Mouse (Mus musculus) embryonic facial prominence, embryonic 11.5 days (tissue): ENCODE measurements around the gene Thoc7. TPM values are rescaled to one million over a fixed set of nuclear protein-coding genes. Genes with fewer than 3 reads are reported as not detected.

ENCODE experiments used
- ATAC-seq: fragments of 200-750 bp; cut with Nextera tagmentation; replicated peaks from 2 replicates; pipeline ENCODE4 v1.8.0; 2017; ENCODE audit warnings: low read depth; ENCODE audit not compliant: insufficient number of reproducible peaks, low FRiP score, low TSS enrichment
- DNase-seq: peaks from one replicate; pipeline ENCODE4 v3.0.0-alpha.2; 2015; ENCODE audit warnings: low spot score
- H3K27ac ChIP-seq: fragments of 300-500 bp; sonication (generic); replicated peaks from 2 replicates; pipeline ENCODE4 v1.5.1; 2014; ENCODE audit warnings: mild to moderate bottlenecking, low read depth, low read length, control low read depth
- H3K27me3 ChIP-seq: fragments of 300-500 bp; sonication (generic); 2 replicates; pipeline ENCODE4 v1.6.1; 2014; ENCODE audit warnings: mild to moderate bottlenecking, low read length, moderate library complexity, mixed read lengths; ENCODE audit not compliant: control insufficient read depth, insufficient read depth
- H3K36me3 ChIP-seq: fragments of 300-500 bp; sonication (generic); replicated peaks from 2 replicates; pipeline ENCODE4 v1.6.1; 2014; ENCODE audit warnings: low read depth, mild to moderate bottlenecking, low read length, moderate library complexity, mixed read lengths; ENCODE audit not compliant: control insufficient read depth, insufficient read depth
- H3K4me1 ChIP-seq: fragments of 300-500 bp; sonication (generic); 2 replicates; pipeline ENCODE4 v1.6.1; 2014; ENCODE audit warnings: low read length, mixed read lengths; ENCODE audit not compliant: control insufficient read depth, insufficient read depth
- H3K4me2 ChIP-seq: fragments of 300-500 bp; sonication (generic); 2 replicates; pipeline ENCODE4 v1.6.1; 2014; ENCODE audit warnings: low read depth, mild to moderate bottlenecking, control low read depth, low read length, moderate library complexity
- H3K4me3 ChIP-seq: fragments of 300-500 bp; sonication (generic); 2 replicates; pipeline ENCODE4 v1.5.1; 2014; ENCODE audit warnings: low read depth, low read length, control low read depth
- H3K9ac ChIP-seq: fragments of 300-500 bp; sonication (generic); replicated peaks from 2 replicates; pipeline ENCODE4 v1.6.1; 2014; ENCODE audit warnings: mild to moderate bottlenecking, control low read depth, low read length
- H3K9me3 ChIP-seq: fragments of 300-500 bp; sonication (generic); replicated peaks from 2 replicates; pipeline ENCODE4 v1.6.1; 2016; ENCODE audit warnings: mild to moderate bottlenecking, low read length, inconsistent platforms, mixed read lengths; ENCODE audit not compliant: control insufficient read depth
- WGBS: fragments of 180-500 bp; shearing (Covaris S2); extraction: QIAGEN DNeasy Blood & Tissue Kit; methylation state at CpG from one replicate; pipeline ENCODE4 v1.1.7; 2014; 5-methylcytosine and 5-hydroxymethylcytosine counted together
- polyA plus RNA-seq: library from polyadenylated mRNA; unstranded; fragments of >200 nt; fragmentation: Nextera tagmentation; extraction: Ambion mirVana; gene quantifications from 2 replicates; pipeline ENCODE4 v1.2.1, GENCODE M21; 2014

Thoc7 gene
- polyA plus RNA-seq, 1 experiment from 2014 or later, result 287 TPM

GRCm38 (mm10) chr14:13977498-13977897 is 15.8 kb upstream of the Thoc7 start:
- ATAC-seq, result no peak
- WGBS, result 84% methylated on average over 1 of the region's 1 CpGs
- H3K27me3 ChIP-seq, result no peaks in the 10 kb centered on the region

GRCm38 (mm10) chr14:13971644-13972234 is 10.1 kb upstream of the Thoc7 start:
- H3K4me2 ChIP-seq, result no peak overlapping the region
- no peaks in the 10 kb centered on the region for H3K27me3 ChIP-seq
- H3K9me3 ChIP-seq, result no peaks in the 10 kb centered on the region
- H3K36me3 ChIP-seq, result no peaks in the 10 kb centered on the region
- WGBS, result 61% methylated on average over 6 of the region's 6 CpGs
- DNase-seq (no peak), ATAC-seq (no peak)
- no peak overlapping the region for H3K27ac ChIP-seq
- H3K4me1 ChIP-seq, result no peaks in the 10 kb centered on the region
- H3K4me3 ChIP-seq, result no peak overlapping the region
- no peak overlapping the region for H3K9ac ChIP-seq

More at GRCm38 (mm10) chr14:13977498-13977897, 15.8 kb upstream of the Thoc7 start:
- Histone ChIP-seq H3K4me3 (no peak overlapping the region), H3K36me3 (no peaks in the 10 kb centered on the region), H3K9me3 (no peaks in the 10 kb centered on the region), H3K27ac (no peak overlapping the region), H3K9ac (no peak overlapping the region), H3K4me2 (no peak overlapping the region), H3K4me1 (no peaks in the 10 kb centered on the region)
- DNase-seq, result no peak

- no peaks in the 10 kb centered on the region for H3K9me3 ChIP-seq
- no peak overlapping the region for H3K4me3 ChIP-seq
- no peak overlapping the region for H3K9ac ChIP-seq
- H3K27ac ChIP-seq, result no peak overlapping the region
- H3K4me1 ChIP-seq, result no peaks in the 10 kb centered on the region
- H3K4me2 ChIP-seq, result no peak overlapping the region
- H3K27me3 ChIP-seq, result no peaks in the 10 kb centered on the region
- ATAC-seq, result no peak
- no peak for DNase-seq
- H3K36me3 ChIP-seq, result no peaks in the 10 kb centered on the region
- WGBS, result 90% methylated on average over 3 of the region's 3 CpGs
Measured at GRCm38 (mm10) chr14:13970513-13970912, 8.9 kb upstream of the Thoc7 start.

- no peak for DNase-seq
- H3K4me2 ChIP-seq, result no peak overlapping the region
- no peaks in the 10 kb centered on the region for H3K4me1 ChIP-seq
- H3K9ac ChIP-seq, result no peak overlapping the region
- H3K36me3 ChIP-seq, result no peaks in the 10 kb centered on the region
- H3K27me3 ChIP-seq, result no peaks in the 10 kb centered on the region
- H3K9me3 ChIP-seq, result no peaks in the 10 kb centered on the region
- WGBS, result 67% methylated on average over 5 of the region's 5 CpGs
- no peak overlapping the region for H3K4me3 ChIP-seq
- H3K27ac ChIP-seq, result no peak overlapping the region
- no peak for ATAC-seq
Measured at GRCm38 (mm10) chr14:13968476-13968875, 6.8 kb upstream of the Thoc7 start.

GRCm38 (mm10) chr14:13967607-13968006 is 6.0 kb upstream of the Thoc7 start:
- H3K4me3 ChIP-seq, result no peak overlapping the region
- no peak overlapping the region for H3K9ac ChIP-seq
- 26% methylated on average over 1 of the region's 1 CpGs for WGBS
- H3K27me3 ChIP-seq, result no peaks in the 10 kb centered on the region
- H3K9me3 ChIP-seq, result no peaks in the 10 kb centered on the region
- no peaks in the 10 kb centered on the region for H3K36me3 ChIP-seq
- H3K4me2 ChIP-seq, result no peak overlapping the region
- H3K27ac ChIP-seq, result no peak overlapping the region
- H3K4me1 ChIP-seq, result no peaks in the 10 kb centered on the region
- ATAC-seq (no peak), DNase-seq (no peak)

- no peak for ATAC-seq
- Histone ChIP-seq H3K36me3 (no peaks in the 10 kb centered on the region), H3K27ac (no peak overlapping the region), H3K4me1 (no peaks in the 10 kb centered on the region), H3K4me2 (no peak overlapping the region), H3K4me3 (no peak overlapping the region), H3K27me3 (no peaks in the 10 kb centered on the region), H3K9ac (no peak overlapping the region), H3K9me3 (no peaks in the 10 kb centered on the region)
- WGBS, result 80% methylated on average over 1 of the region's 1 CpGs
- no peak for DNase-seq
Measured at GRCm38 (mm10) chr14:13963527-13963926, 1.9 kb upstream of the Thoc7 start.

GRCm38 (mm10) chr14:13962476-13962875 is 824 bp upstream of the Thoc7 start:
- H3K4me2 ChIP-seq, result no peak overlapping the region
- H3K9ac ChIP-seq, result no peak overlapping the region
- H3K27ac ChIP-seq, result no peak overlapping the region
- DNase-seq, result no peak
- ATAC-seq, result no peak
- 93% methylated on average over 6 of the region's 6 CpGs for WGBS
- no peaks in the 10 kb centered on the region for H3K9me3 ChIP-seq
- no peaks in the 10 kb centered on the region for H3K4me1 ChIP-seq
- no peaks in the 10 kb centered on the region for H3K27me3 ChIP-seq
- no peaks in the 10 kb centered on the region for H3K36me3 ChIP-seq
- no peak overlapping the region for H3K4me3 ChIP-seq

GRCm38 (mm10) chr14:13960482-13961325 is 948 bp downstream of the Thoc7 start:
- Histone ChIP-seq H3K4me2 (peak overlapping the region; percentile 42), H3K27me3 (no peaks in the 10 kb centered on the region), H3K4me3 (peak overlapping the region; percentile 94), H3K9me3 (no peaks in the 10 kb centered on the region), H3K27ac (peak overlapping the region; percentile 82), H3K36me3 (no peaks in the 10 kb centered on the region), H3K9ac (peak overlapping the region; percentile 99), H3K4me1 (no peaks in the 10 kb centered on the region)
- WGBS, result under 1% methylated on average over 43 of the region's 75 CpGs
- DNase-seq, result peak; percentile 70
- peak; percentile 80 for ATAC-seq
